Mouse (Mus musculus) yolk sac, embryonic 10.5 days (tissue): Measurements from ENCODE around the gene Serinc2.
A peak's percentile ranks its signal among the peaks of the same experiment; 100 is the strongest.

Source experiments
- DNase-seq: peaks from one replicate; pipeline ENCODE4 v3.0.0-alpha.2; 2017; ENCODE audit warnings: low spot score

Gene Serinc2

DNA sequence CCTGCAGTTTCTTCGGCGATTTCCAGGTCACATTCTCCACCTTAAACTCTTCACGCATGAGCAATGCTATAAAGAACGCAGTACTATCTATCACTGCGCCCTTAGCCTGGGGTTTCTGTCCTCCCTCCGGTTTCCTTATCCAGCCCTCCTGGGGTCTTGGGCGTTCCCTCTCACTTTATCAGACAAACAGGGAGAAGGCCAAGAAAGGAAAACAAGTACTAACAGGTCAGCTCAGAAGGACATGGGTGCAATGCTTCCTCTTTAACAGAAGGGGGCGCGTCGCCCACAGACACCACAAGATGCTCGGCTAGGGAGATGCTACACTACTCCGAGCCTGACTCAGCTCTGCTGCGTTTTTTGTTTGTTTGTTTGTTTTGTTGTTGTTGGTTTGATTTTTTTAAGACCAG is 18.1 kb upstream of the Serinc2 start:
- DNase-seq, result peak; percentile 53

DNA sequence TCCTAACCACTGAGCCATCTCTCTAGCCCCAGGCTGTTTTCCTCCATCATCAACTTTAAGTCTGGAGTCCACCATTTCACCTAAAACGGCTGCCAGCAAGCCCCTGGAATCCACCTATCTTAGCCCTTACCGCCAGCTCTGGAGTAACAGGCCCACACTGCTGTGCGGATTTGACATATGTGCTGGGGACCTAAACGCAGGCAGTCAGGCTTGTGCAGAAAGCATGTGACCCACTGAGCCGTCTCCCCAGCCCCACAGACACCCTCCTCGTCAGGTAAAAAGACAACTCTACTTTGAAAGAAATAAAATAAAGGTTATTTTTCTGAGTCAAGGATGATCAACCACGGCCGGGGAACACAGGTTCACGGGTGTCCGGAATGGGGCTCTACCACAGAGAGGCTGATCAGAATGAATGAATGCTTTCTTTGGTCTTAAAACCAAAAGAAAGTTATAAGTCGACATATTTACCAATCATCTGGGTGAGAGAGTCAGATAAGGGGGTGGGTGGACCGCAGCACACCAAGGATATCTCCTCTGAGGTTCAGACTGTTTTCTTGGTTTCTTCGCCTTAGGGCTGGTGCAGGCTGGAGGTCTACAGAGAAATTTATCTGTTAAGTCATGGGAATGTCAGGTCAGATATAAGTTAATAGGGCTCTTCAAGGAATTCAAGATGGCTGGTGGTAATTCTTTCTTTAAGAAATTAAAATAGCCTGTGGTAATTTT is 17.4 kb upstream of the Serinc2 start:
- no peak for DNase-seq

DNA sequence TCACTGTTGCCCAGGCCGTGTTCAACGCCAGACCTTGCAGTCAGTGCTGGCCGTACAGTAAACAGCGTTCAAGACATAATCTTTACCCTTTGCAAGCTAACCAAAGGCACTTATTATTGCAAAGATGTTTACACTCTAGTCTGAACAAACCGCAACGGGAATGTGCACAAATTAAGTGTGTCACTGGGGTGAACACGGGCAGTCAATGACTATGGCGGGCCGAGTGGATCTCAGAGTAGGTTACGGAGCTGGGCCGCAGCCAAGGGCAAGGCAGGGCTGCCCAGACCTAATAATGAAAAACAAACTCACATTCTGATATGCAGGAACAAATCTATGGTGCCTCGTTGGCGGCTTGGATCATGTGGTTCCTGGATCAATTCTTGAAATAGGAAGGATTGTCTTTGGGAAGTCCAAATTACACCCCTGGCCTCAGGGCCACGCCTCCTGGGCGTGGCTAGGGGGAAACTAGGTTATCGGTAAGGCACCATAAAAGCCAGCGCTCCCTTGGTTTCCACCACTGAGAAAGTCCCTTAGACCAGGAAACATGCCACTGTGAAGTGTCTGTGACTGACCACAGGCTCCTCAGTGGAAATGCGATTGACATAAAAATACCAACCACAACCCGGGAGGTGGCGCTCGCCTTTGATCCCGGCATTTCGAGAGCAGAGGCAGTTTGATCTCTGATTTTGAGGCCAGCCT is 16.2 kb upstream of the Serinc2 start:
- DNase-seq, result no peak

DNA sequence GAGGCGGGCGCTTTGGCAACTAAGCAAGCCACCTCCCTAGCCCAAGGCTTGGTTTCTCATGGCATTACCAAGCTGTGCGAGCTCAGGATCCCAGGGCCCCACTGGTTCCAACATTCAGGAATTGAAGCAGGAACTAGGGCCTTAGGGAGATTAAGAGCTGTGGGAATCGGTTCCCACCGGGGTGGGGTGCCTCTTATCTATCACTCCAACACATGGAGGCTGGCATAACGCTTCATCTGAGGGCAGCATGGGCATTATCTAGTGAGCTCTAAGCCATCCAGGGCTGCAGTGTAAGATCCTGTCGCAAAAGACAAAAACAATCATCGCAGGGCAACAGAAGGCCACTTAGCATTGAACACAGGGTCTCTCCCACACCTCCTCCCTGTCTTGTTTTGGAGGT is 15.5 kb upstream of the Serinc2 start:
- DNase-seq, result no peak

GRCm38 (mm10) chr4:130292271-130292670 is 13.3 kb upstream of the Serinc2 start:
- peak; percentile 64 for DNase-seq

GRCm38 (mm10) chr4:130289824-130290223 is 10.8 kb upstream of the Serinc2 start:
- no peak for DNase-seq

DNA sequence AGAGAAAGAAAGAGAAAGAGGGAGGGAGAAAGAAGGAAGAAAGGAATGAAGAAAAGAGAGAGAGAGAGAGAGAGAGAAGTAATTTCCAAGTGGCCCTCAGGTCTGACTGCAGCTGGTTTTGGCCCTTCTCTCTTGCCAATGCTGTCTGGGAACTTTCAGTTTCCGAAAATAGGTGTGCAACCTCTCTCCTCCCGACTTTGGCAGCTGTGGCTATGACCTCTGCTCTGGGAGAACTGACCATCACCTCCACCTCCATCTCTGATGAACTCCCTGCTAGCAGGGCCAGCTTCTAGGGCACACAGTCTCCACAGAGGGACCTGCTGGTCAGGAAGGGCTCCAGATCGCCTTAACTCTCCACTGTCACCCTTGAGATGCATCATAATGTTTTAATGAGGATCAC is 7.5 kb upstream of the Serinc2 start:
- DNase-seq, result no peak

GRCm38 (mm10) chr4:130283826-130284225 is 4.8 kb upstream of the Serinc2 start:
- DNase-seq, result no peak

GRCm38 (mm10) chr4:130282856-130283255 is 3.9 kb upstream of the Serinc2 start:
- DNase-seq, result no peak

DNA sequence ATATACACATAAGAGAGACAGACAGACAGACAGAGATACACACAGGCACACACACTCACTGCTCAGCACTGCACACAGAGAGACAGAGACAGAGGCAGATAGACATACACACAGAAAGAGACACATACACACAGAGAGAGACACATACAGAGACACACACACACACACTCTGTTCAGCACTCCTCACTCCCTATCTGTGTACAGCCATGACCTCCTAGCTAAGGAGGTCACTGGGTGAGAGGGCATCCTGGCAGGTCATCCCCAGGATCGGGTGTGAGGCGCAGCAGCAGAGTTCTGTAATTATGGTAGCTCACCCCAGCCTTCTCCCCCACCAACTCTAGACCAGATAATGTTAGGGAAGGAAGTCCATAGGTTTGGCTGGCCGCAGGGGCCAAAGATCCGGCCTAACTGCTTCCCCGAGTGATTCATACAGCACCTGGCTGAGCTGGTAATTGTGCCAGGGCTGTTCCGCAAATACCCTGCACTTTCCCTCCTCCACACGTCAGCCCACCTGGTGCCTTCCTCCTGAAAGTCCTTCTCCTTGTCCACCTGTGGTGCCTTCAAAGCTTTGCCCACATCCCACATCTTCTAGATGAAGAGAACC is 2.3 kb downstream of the Serinc2 start:
- DNase-seq, result no peak

GRCm38 (mm10) chr4:130275823-130276105 is 3.2 kb downstream of the Serinc2 start:
- DNase-seq, result no peak

DNA sequence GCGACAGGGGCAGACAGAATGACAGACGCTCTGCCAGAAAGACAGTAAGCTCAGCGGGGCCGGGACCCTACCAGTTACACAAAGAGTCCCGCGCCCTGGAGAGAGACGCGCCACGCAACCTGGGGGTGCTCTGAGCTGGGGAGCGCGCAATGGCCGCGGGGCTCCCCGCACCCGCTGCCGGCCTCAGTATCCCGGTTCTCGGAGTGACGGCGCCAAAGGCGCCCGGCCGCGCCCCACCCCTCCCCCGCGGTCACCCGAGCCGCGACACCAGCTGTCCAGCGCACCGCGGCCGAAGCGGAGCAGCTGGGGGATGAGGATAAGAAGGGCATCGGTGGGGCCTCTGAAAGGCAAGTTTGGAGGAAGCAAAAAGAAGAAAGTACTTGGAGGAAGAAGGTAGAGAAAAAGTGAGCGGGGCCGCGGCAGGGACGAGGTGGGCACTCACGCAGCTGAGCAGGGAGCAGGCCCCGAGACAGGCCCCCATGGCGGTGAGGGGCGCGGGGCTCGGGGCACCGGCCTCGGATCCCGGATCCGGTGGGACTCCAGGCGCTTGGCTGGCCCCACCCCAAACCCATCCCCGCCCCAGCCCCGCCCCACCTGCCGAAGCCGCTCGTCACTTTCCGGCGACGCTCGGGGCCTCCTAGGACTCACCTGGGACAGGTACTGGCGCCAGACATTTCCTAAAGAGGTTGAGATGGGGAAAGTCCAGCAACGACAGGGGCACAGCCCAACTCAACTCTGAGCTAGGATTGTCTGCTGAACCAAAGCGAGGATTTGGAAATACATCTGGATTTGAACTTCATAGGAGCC is 3.8 kb downstream of the Serinc2 start:
- DNase-seq, result peak; percentile 34

DNA sequence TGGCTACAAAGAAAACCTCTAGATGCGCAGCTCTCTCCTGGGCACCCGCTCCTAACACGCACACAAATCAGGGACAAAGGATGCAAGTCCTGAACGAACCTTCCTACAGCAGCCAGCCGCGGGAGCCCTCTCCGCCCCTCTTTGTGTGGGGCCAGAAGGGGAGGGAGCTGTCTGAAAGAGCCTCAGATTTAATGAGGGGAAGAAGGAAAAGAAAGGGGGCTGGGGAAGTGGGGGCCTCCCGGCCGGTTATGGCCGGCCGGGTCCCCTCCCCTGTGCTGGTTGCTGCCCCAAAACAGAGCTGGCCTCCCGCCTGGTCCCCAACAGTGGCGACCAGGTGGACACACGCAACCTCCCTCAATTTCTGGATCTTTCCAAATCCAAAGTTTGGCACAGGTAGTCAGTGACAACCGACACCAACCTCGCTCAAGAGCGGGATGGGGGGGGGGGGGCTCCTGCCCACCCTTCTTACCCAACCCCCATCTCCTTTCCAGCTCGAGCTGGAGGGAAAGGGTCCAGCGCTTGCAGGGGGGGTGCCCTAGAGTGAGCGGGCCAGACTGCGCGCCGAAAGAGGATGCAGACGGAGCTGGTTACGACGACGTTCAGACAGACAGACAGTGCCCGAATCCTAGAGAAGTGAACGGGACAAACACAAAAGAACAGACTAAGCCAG is 4.5 kb downstream of the Serinc2 start:
- DNase-seq, result no peak

DNA sequence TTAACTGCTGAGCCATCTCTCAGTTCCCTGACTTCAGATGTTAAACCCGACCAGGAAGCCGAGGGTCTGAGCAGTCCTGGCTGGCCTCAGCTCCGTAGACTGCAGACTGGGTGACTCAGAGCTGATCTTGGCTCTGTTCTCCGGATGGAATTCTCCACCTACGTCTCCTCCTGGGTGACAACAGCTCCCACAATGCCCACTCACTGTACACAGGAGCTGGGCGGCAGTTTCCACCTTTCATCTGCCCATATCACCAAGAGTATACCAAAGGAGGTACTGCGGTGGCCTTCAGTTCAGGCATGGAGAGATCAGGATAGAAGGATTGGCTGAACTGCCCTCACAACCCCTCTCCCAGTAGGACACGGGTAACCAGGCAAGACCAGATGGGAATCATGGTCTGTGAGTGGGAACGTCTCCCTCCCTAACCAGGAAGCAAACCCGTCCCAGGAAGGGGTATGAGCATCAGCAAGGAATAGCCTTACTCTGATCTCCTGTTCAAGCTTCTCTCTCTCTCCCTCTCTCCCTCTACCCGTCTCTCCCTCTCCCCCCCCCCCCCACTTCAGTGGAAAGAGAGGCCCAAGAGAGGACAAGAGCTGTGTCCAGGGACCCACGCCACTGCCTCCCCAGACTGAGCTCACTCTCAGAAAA is 5.2 kb downstream of the Serinc2 start:
- no peak for DNase-seq

- no peak for DNase-seq
These were observed 8.2 kb downstream of the Serinc2 start for GRCm38 (mm10) chr4:130270611-130271347.

GRCm38 (mm10) chr4:130270089-130270488 is 8.9 kb downstream of the Serinc2 start:
- no peak for DNase-seq

- no peak for DNase-seq
These were observed 10.3 kb downstream of the Serinc2 start for GRCm38 (mm10) chr4:130268736-130269135.

DNA sequence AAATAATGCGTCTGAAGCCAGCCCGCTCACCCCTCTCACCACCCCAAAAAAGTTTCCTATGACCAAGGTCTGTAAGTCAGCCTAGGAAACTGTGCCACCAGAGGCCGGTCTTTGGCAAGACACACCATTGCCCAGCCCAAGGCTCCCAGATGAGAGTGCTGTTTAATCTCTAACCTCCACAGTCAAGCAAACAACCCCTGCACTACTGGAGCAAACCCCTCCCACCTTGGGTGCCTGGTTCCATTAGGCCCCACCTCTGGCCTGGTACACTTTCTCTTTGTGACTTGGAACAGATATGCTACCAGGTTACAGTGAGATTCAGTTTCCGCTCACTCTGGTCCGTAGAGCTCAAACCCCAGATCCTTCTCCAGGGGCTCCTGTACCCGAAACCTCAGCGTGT is 11.9 kb downstream of the Serinc2 start:
- DNase-seq, result peak; percentile 24

- DNase-seq, result peak; percentile 44
These were observed 12.4 kb downstream of the Serinc2 start for GRCm38 (mm10) chr4:130266601-130267000.

DNA sequence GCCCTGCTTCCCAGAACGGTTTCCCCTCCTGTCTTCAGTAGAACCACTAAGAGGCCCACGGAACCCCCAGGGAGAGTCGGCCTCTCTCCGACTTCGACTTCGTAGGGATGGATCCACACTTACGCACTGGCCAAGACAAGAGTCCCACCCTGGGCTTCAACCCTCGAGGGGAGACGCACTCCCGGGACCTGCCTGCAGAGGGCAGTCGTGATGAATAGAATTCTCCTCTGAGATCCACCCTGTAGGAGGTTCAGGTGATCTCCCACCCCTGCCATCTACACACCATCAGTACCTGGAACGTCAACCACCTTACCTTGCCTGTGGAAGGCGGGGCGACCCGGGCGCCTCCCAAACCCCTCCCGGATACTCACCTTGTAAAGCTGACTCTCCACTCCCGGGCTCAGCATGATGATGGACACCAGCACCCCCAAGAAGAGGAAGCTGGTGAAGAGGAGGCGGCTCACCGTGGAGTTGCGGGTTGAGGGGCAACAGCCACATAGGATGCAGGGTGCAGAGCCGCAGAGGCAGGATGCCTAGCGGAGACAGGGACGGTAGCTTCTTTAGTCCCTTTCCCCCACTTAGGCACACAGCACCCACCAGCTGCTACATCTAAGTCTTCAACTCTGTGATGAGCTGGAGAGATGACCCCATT is 14.2 kb downstream of the Serinc2 start:
- peak; percentile 44 for DNase-seq
